12 mouse cellular contexts compared by ENCODE assay signal in the genomic region with DNA sequence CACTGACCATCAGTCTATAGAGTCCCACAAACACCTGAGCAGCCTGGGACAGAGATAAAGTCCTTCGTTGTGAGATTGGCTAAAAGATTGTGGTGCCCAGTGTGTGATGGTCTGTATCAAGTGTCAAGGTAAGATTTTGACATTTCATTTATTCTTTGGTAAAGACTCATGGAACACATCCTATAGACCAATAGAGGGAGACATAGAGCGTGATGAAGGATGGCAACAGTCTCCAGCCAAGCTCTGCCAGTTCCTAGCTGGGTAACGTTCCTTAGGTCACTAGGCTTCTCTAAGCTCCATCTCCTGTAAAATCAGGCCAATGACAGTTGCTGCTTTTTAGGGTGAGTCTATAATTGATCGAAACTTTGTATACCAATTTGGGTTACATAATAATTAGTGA.
DNase-seq lines count a peak whose midpoint lies in the region; ATAC-seq and TF ChIP-seq lines count a peak whose summit lies in the region.
"Had no signal": no experiment of that assay in that cellular context is flagged by ENCODE, and none has a peak within 500 bp of the region (broad histone marks: within the 10 kb centered on the region; RNA-seq: fewer than 3 reads in every experiment).

No protein-coding gene starts in this region.

- no peaks in the 10 kb centered on the region for H3K36me3 ChIP-seq in heart, postnatal 0 days (replicated peaks; ENCODE audit: control insufficient read depth, insufficient read depth, low read length)
- no peaks in the 10 kb centered on the region for H3K36me3 ChIP-seq in lung, postnatal 0 days (ENCODE audit: insufficient read depth, low read length)
- H3K36me3 ChIP-seq: heart, embryonic 13.5 days had no signal

- no peak for TF ChIP-seq EP300 in heart, postnatal 0 days (IDR thresholded peaks at IDR 0.05; ENCODE audit: low read depth)
- TF ChIP-seq EP300 in lung, postnatal 0 days (IDR thresholded peaks at IDR 0.05): no peak

- 0 out of 2 replicates have a peak, but pooled peaks have one; percentile 21 for TF ChIP-seq CTCF in heart, postnatal 0 days (IDR thresholded peaks at IDR 0.05; ENCODE audit: low read depth)
- TF ChIP-seq CTCF in lung, postnatal 0 days (IDR thresholded peaks at IDR 0.05): peak; percentile 40

- no peak for ATAC-seq in heart, postnatal 0 days (ENCODE audit: insufficient read depth, low read depth)
- ATAC-seq in lung, postnatal 0 days: no peak

- intact Hi-C loops in heart, postnatal 10 days (cut with DNase I): no loop called here

- no peaks in the 10 kb centered on the region for H3K9me3 ChIP-seq in heart, postnatal 0 days (replicated peaks; ENCODE audit: control insufficient read depth, low read length)
- H3K9me3 ChIP-seq in lung, postnatal 0 days (ENCODE audit: low read length): no peaks in the 10 kb centered on the region
- H3K9me3 ChIP-seq: heart, embryonic 13.5 days had no signal

- DNase-seq in heart, postnatal 0 days (ENCODE audit: low spot score): no peak
- no peak for DNase-seq in heart, postnatal 10 days
- DNase-seq in lung, postnatal 0 days (ENCODE audit: low spot score): no peak
- DNase-seq in lung, postnatal 10 days: no peak
- peak; percentile 3 for DNase-seq in cerebellum, adult 11-12 months
- peak; percentile 45 for DNase-seq in retina, embryonic 14.5 days (ENCODE audit: low spot score)
- no peak for DNase-seq in c-Kit-positive CD71-positive TER-119-positive erythroid progenitor cells, embryonic 14.5 days (ENCODE audit: low spot score)
- DNase-seq in heart, adult 18-20 months: no peak
- DNase-seq: gastrocnemius, adult 2 months had no signal

- no peaks in the 10 kb centered on the region for H3K4me1 ChIP-seq in heart, postnatal 0 days (ENCODE audit: control insufficient read depth, insufficient read depth)
- H3K4me1 ChIP-seq in lung, postnatal 0 days (ENCODE audit: insufficient read depth, low read depth, low read length): no peaks in the 10 kb centered on the region
- H3K4me1 ChIP-seq: heart, embryonic 13.5 days had no signal

- H3K27ac ChIP-seq in heart, postnatal 0 days (ENCODE audit: low read depth): no peak overlapping the region
- H3K27ac ChIP-seq in lung, postnatal 0 days (ENCODE audit: low read length): no peak overlapping the region
- H3K27ac ChIP-seq: gastrocnemius, adult 2 months; heart, embryonic 13.5 days had no signal

- H3K4me3 ChIP-seq in heart, postnatal 0 days (ENCODE audit: low read depth, low read length): no peak overlapping the region
- H3K4me3 ChIP-seq in lung, postnatal 0 days (ENCODE audit: low read depth, low read length): no peak overlapping the region
- H3K4me3 ChIP-seq: erythroblast, embryonic 14.5 days; gastrocnemius, adult 2 months; heart, embryonic 13.5 days; myocyte had no signal

- no peak overlapping the region for H3K9ac ChIP-seq in heart, postnatal 0 days (replicated peaks; ENCODE audit: low read depth, low read length)
- no peak overlapping the region for H3K9ac ChIP-seq in lung, postnatal 0 days (replicated peaks; ENCODE audit: low read depth)
- H3K9ac ChIP-seq: heart, embryonic 13.5 days had no signal

- no peaks in the 10 kb centered on the region for H3K27me3 ChIP-seq in heart, postnatal 0 days (ENCODE audit: control insufficient read depth, insufficient read depth, low read length)
- H3K27me3 ChIP-seq in lung, postnatal 0 days (replicated peaks; ENCODE audit: insufficient read depth, low read length): no peaks in the 10 kb centered on the region
- H3K27me3 ChIP-seq: heart, embryonic 13.5 days had no signal

- WGBS in heart, postnatal 0 days: 48% methylated on average over 4 of the region's 4 CpGs
- 57% methylated on average over 4 of the region's 4 CpGs for WGBS in lung, postnatal 0 days

- no peak overlapping the region for H3K4me2 ChIP-seq in heart, postnatal 0 days (ENCODE audit: low read depth, low read length)
- no peak overlapping the region for H3K4me2 ChIP-seq in lung, postnatal 0 days (replicated peaks; ENCODE audit: low read depth, low read length)
- H3K4me2 ChIP-seq: heart, embryonic 13.5 days had no signal

Comparison
In these comparisons a context has a peak if more than half of its experiments do, and no peak if none do; other contexts are left out.
1. DNase-seq: peak in cerebellum, adult 11-12 months (single experiment) and retina, embryonic 14.5 days (single experiment); none in heart, postnatal 0 days (single experiment), heart, postnatal 10 days (0 of 2), lung, postnatal 0 days (single experiment), lung, postnatal 10 days (single experiment), c-Kit-positive CD71-positive TER-119-positive erythroid progenitor cells, embryonic 14.5 days (single experiment) and heart, adult 18-20 months (0 of 2).